Mouse (Mus musculus) liver, embryonic 16.5 days (tissue): ENCODE results near the gene Gsta3. TPM values are rescaled to one million over a fixed set of nuclear protein-coding genes. Genes with fewer than 3 reads are reported as not detected.

Experiments used
- ATAC-seq: fragments of 200-750 bp; cut with Nextera tagmentation; 2 replicates; pipeline ENCODE4 v1.8.0; 2017; ENCODE audit warnings: low read depth, mild to moderate bottlenecking, moderate number of reproducible peaks, moderate library complexity
- H3K27ac ChIP-seq: fragments of 300-500 bp; sonication (generic); 2 replicates; pipeline ENCODE4 v1.5.1; 2014; ENCODE audit warnings: mild to moderate bottlenecking, low read length
- H3K27me3 ChIP-seq: fragments of 300-500 bp; sonication (generic); 2 replicates; pipeline ENCODE4 v1.6.1; 2014; ENCODE audit warnings: low read depth, low read length, mixed read lengths; ENCODE audit not compliant: control insufficient read depth, insufficient read depth
- H3K36me3 ChIP-seq: fragments of 300-500 bp; sonication (generic); 2 replicates; pipeline ENCODE4 v1.6.1; 2014; ENCODE audit warnings: mild to moderate bottlenecking; ENCODE audit not compliant: control insufficient read depth, insufficient read depth
- H3K4me1 ChIP-seq: fragments of 300-500 bp; sonication (generic); 2 replicates; pipeline ENCODE4 v1.6.1; 2014; ENCODE audit warnings: low read depth, low read length, mixed read lengths; ENCODE audit not compliant: control insufficient read depth
- H3K4me2 ChIP-seq: fragments of 300-500 bp; sonication (generic); 2 replicates; pipeline ENCODE4 v1.6.1; 2014; ENCODE audit warnings: low read depth, low read length, mixed read lengths
- H3K4me3 ChIP-seq: fragments of 300-500 bp; sonication (generic); 2 replicates; pipeline ENCODE4 v1.5.1; 2014; ENCODE audit warnings: low read depth, mild to moderate bottlenecking, low read length
- H3K9ac ChIP-seq: fragments of 300-500 bp; sonication (generic); 2 replicates; pipeline ENCODE4 v1.6.1; 2014; ENCODE audit warnings: low read depth, low read length
- H3K9me3 ChIP-seq: fragments of 300-500 bp; sonication (generic); replicated peaks from 2 replicates; pipeline ENCODE4 v1.6.1; 2016; ENCODE audit warnings: low read length; ENCODE audit not compliant: control insufficient read depth
- WGBS: fragments of 180-500 bp; shearing (Covaris S2); extraction: QIAGEN DNeasy Blood & Tissue Kit; methylation state at CpG from one replicate; pipeline ENCODE4 v1.1.7; 2014; ENCODE audit not compliant: insufficient replicate concordance; 5-methylcytosine and 5-hydroxymethylcytosine counted together
- polyA plus RNA-seq: library from polyadenylated mRNA; unstranded; fragments of >200 nt; fragmentation: Nextera tagmentation; extraction: Ambion mirVana; gene quantifications from 2 replicates; pipeline ENCODE4 v1.2.1, GENCODE M21; 2015

Gsta3 gene
- polyA plus RNA-seq, 1 experiment from 2014 or later = 162 TPM

DNA sequence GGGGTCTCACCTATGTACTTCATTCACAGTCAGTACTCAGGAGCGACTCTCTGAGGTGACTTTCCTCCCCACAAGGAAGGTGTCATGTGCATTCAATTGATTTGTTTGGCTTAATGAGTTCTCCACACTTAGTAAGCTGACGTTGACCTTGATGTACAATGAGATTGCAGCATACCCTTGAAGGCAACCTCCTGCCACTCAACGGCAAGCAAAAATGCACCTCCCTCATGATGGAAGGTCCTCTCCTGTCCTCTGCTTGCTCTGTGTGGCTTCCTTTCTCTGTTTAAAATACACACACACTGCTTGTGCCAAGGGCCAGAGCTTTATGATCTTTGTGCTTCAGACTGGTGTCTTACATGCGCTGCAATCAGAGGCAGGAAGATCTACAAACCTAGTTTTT lies 64.3 kb downstream of the Gsta3 start:
- no peaks in the 10 kb centered on the region for H3K9me3 ChIP-seq
- H3K36me3 ChIP-seq = no peaks in the 10 kb centered on the region
- no peak overlapping the region for H3K4me2 ChIP-seq
- no peak overlapping the region for H3K9ac ChIP-seq
- no peak overlapping the region for H3K4me3 ChIP-seq
- H3K4me1 ChIP-seq = no peaks in the 10 kb centered on the region
- no peak overlapping the region for H3K27ac ChIP-seq
- no peaks in the 10 kb centered on the region for H3K27me3 ChIP-seq
- 64% methylated on average over 4 of the region's 4 CpGs for WGBS
- no peak for ATAC-seq

DNA sequence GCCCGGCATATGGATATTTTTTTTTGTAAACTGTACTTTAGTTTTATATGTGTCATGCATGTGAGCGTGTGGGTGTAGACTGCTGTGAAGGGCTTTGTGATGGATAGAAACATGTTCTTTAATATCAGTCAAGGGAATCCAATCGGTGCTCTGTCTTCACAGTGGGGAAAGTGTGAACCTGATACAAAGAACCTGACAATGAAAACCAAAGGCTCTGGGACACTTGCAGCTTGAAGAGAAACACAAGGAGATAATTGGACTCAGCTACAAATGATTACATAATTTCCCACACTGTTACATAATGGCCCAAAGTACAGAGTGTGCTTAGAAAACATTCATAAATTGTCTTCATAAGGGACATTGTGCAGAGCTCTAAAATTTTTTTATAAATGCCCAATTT lies 65.1 kb downstream of the Gsta3 start:
- Histone ChIP-seq H3K9me3 (no peaks in the 10 kb centered on the region), H3K4me3 (no peak overlapping the region), H3K27me3 (no peaks in the 10 kb centered on the region), H3K27ac (no peak overlapping the region), H3K36me3 (no peaks in the 10 kb centered on the region), H3K4me1 (no peaks in the 10 kb centered on the region), H3K9ac (no peak overlapping the region), H3K4me2 (no peak overlapping the region)
- WGBS = 66% methylated on average over 3 of the region's 3 CpGs
- ATAC-seq = no peak

DNA sequence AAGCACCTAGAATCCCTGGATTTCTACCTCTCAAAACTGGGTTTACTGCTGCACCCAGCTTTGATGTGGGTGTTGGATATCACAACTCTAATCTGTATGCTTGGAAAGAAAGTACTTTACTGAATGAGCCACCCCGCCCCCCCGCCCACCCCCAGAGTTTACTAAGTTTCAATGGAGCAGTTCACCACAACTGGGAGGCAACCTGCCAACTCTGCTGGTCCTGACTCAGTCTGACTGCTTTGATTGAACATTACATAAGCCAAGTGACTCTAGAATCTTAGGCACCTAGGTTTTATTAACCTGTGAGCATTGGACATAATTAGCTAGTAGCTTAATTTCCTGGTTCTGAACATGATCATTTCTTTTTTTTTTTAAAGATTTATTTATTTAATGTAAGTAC lies 73.9 kb downstream of the Gsta3 start:
- Histone ChIP-seq H3K9me3 (no peaks in the 10 kb centered on the region), H3K9ac (no peak overlapping the region), H3K4me3 (no peak overlapping the region), H3K4me2 (no peak overlapping the region), H3K27ac (no peak overlapping the region), H3K4me1 (no peaks in the 10 kb centered on the region), H3K36me3 (no peaks in the 10 kb centered on the region), H3K27me3 (no peaks in the 10 kb centered on the region)
- no peak for ATAC-seq
- WGBS = 76% methylated on average over 2 of the region's 2 CpGs

Other genes with a start within 250 kb of the Gsta3 start
- gene Tram2, start 161.4 kb upstream of the Gsta3 start, polyA plus RNA-seq = 1.4 and 2.0 TPM in 2 replicates
- gene Tmem14a, start 22.0 kb upstream of the Gsta3 start, polyA plus RNA-seq = 3.0 and 3.3 TPM in 2 replicates
- not detected in 2 replicates for gene Khdc1a, start 109.1 kb downstream of the Gsta3 start, polyA plus RNA-seq
- not detected in 2 replicates for gene Khdc1c, start 127.7 kb downstream of the Gsta3 start, polyA plus RNA-seq
- gene Khdc1b, start 143.0 kb downstream of the Gsta3 start, polyA plus RNA-seq = 0.04 TPM in 1 of 2 replicates, not detected in the other